Mouse (Mus musculus) CH12.LX (cell line): ENCODE measurements around the gene Chrdl2.

Source experiments
- CTCF ChIP-seq, 2 experiments: IDR thresholded peaks in 1 of 2; conservative IDR thresholded peaks in 1 of 2; 2 replicates each; pipeline ENCODE4 v1.5.1; 2011 to 2012; ENCODE audit warnings: low read depth in 2 of 2, low read length in 2 of 2, improper control_type of control experiment in 1 of 2, inconsistent platforms in 1 of 2, mild to moderate bottlenecking in 1 of 2, moderate library complexity in 1 of 2
- EP300 ChIP-seq: IDR thresholded peaks from 2 replicates; pipeline ENCODE4 v1.6.1; 2011; ENCODE audit warnings: low read length, improper control_type of control experiment
- JUND ChIP-seq: conservative IDR thresholded peaks from 2 replicates; pipeline ENCODE4 v1.6.1; 2011; ENCODE audit warnings: low read depth, low read length, improper control_type of control experiment
- MAX ChIP-seq: IDR thresholded peaks from 2 replicates; pipeline ENCODE4 v1.6.1; 2011; ENCODE audit warnings: low read length, improper control_type of control experiment
- ZNF384 ChIP-seq: IDR thresholded peaks from 2 replicates; pipeline ENCODE4 v1.6.1; 2012; ENCODE audit warnings: low read depth, low read length, improper control_type of control experiment, inconsistent platforms

GRCm38 (mm10) chr7:99995186-99995585 is 10.8 kb upstream of the Chrdl2 start:
- TF ChIP-seq MAX: no peak
- TF ChIP-seq ZNF384: no peak
- TF ChIP-seq EP300: no peak
- no peak for TF ChIP-seq CTCF (conservative IDR thresholded peaks at IDR 0.05 in 1 of 2, IDR thresholded peaks at IDR 0.05 in 1 of 2; ENCODE audit: low read depth in 2 of 2, low read length in 2 of 2)
- no peak for TF ChIP-seq JUND
